Mouse (Mus musculus) spleen, adult 2 months (tissue): ENCODE results near the gene Dusp10. TPM values are rescaled to one million over a fixed set of nuclear protein-coding genes. Genes with fewer than 3 reads are reported as not detected.
A peak's percentile ranks its signal among the peaks of the same experiment; 100 is the strongest.

Experiments used
- DNase-seq, 2 experiments: peaks; one replicate each; pipeline versions ENCODE4 v3.0.0 to v3.0.0-alpha.2; 2012 to 2021; ENCODE audit warnings: low spot score in 2 of 2, low read depth in 1 of 2
- H3K27ac ChIP-seq: fragments of 200-500 bp; 2 replicates; pipeline ENCODE4 v1.5.1; 2012; ENCODE audit warnings: low read length, inconsistent platforms; ENCODE audit not compliant: insufficient read depth
- H3K27me3 ChIP-seq: fragments of 200-500 bp; 2 replicates; pipeline ENCODE4 v1.6.1; 2012; ENCODE audit warnings: mild to moderate bottlenecking, moderate library complexity, low read length, inconsistent platforms; ENCODE audit not compliant: control insufficient read depth, insufficient read depth
- H3K36me3 ChIP-seq: fragments of 200-500 bp; 2 replicates; pipeline ENCODE4 v1.6.1; 2012; ENCODE audit warnings: mild to moderate bottlenecking, low read length, inconsistent platforms; ENCODE audit not compliant: control insufficient read depth, insufficient read depth
- H3K4me1 ChIP-seq: fragments of 200-500 bp; 2 replicates; pipeline ENCODE4 v1.6.1; 2011; ENCODE audit warnings: inconsistent platforms; ENCODE audit not compliant: control insufficient read depth, insufficient read depth, insufficient read length
- H3K4me3 ChIP-seq: fragments of 200-500 bp; 2 replicates; pipeline ENCODE4 v1.5.1; 2011; ENCODE audit warnings: mild to moderate bottlenecking, inconsistent platforms; ENCODE audit not compliant: insufficient read depth, insufficient read length; ENCODE audit errors: extremely low read depth
- CTCF ChIP-seq: fragments of 200-500 bp; IDR thresholded peaks from 2 replicates; pipeline ENCODE4 v1.5.1; 2011; ENCODE audit warnings: mild to moderate bottlenecking, inconsistent platforms; ENCODE audit not compliant: insufficient read depth, insufficient read length, insufficient replicate concordance; ENCODE audit errors: extremely low read depth
- POLR2A ChIP-seq: fragments of 200-500 bp; IDR thresholded peaks from 2 replicates; pipeline ENCODE4 v1.6.1; 2011; ENCODE audit warnings: low read depth, low read length, inconsistent platforms
- WGBS: fragments of 180-500 bp; shearing (Covaris S2); methylation state at CpG from one replicate; pipeline ENCODE4 v1.1.7; 2018; 5-methylcytosine and 5-hydroxymethylcytosine counted together
- polyA plus RNA-seq: library from polyadenylated mRNA; depleted of rRNA; stranded (reverse); fragments of >200 nt; gene quantifications from 2 replicates; pipeline ENCODE4 v1.2.3, GENCODE M21; 2012

Dusp10 gene
- polyA plus RNA-seq, 1 experiment = 23.4 TPM

DNA sequence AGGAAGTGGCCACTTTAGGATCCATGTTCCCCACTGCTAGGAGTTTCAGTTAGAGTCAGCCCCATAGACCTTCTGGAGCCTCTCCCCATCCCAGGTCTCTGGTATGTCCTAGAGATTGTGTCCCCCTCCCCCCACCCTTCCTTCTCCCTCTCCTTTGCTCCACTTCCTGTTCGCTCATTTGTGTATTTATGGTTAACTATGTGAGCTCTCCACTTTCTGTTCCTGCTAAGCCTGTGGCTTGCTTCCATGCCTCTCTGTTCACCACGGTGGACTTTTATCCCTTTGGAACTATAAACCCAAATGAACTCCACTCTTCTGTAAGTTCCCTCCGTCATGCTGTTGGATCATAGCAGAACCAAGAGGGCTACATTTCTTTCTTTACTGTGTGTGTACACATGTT, 13.9 kb downstream of the Dusp10 start:
- 86% methylated on average over 3 of the region's 3 CpGs for WGBS
- DNase-seq = no peak
- peaks cover 9% of the 10 kb centered on the region; the same call in 1 of the 2 replicates for H3K4me1 ChIP-seq
- no peaks in the 10 kb centered on the region for H3K36me3 ChIP-seq
- H3K4me3 ChIP-seq = no peak overlapping the region
- no peak for TF ChIP-seq CTCF
- no peak overlapping the region for H3K27ac ChIP-seq
- no peaks in the 10 kb centered on the region for H3K27me3 ChIP-seq

DNA sequence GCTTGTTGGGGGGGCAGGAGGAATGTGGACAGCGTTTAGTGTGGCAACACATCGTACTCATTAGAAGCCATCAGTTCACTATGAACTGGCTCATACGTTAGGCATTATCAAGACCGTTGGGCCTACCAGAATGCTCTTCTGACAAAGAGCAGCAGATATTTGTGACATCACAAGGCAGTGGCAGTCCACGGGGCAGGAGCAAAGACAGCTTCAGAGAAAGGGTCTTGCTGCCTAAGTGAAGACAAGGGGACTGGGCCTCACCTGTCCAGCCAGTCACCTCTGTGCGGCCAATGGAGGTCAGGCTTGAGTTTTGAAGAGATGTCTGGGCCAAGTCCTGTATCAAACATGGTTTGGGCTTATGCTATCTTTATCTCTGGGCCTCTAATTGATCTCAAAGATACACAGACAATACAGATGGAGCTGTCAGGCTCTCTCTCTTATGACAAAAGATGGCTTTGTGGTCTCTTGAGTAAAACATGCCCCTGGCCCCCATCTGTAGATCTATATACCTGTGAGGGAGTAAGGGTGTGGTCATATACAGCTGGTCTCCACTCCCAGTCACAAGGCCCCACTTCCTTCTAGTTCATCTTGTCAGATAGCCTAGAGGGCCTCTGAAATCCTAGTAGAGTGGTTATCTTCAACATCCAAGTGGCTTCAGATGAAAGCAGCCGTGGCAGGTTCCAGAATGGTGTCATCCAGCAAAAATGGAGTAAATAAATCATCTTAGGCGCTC, 17.1 kb downstream of the Dusp10 start:
- Histone ChIP-seq H3K4me3 (no peak overlapping the region), H3K27ac (no peak overlapping the region), H3K36me3 (no peaks in the 10 kb centered on the region), H3K4me1 (peaks cover 8% of the 10 kb centered on the region; the same call in 1 of the 2 replicates), H3K27me3 (no peaks in the 10 kb centered on the region)
- TF ChIP-seq POLR2A (no peak), CTCF (no peak)
- WGBS = 93% methylated on average over 8 of the region's 8 CpGs
- DNase-seq = no peak

DNA sequence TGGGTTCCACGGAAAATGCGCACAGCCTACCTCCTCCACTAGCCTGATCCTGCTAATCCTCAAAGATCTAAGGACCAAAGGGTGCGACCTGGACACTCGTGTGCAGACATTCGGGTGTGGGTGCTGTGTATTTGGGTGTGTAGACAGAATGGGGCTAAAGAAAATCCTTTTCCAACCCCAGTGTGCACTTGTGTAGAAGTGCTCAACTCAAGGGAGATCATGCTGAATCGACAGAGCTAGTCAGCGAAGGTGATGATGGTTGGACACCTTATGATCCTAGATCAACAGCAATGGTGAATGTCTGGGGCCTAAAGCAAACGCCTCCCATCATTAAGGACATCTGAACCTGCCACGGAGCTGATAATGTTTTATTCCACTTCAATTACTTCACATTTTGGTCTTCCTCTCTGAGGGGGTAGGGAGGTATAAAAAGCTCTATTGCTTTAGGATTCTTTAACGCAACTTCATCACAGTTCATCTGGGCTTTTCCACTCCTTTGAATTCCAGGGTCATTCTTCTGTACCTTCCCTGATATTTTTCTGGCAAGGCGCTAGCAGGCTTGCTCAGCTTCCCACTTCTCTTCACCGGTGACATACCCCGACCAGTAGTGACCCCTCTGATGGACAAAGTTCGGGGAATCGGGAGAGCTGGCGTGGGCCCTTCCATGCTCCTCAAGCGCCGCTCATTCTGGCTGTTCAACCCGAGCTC, 19.7 kb downstream of the Dusp10 start:
- Histone ChIP-seq H3K27ac (peak overlapping the region; percentile 99), H3K4me1 (peaks cover 9% of the 10 kb centered on the region; the same call in 1 of the 2 replicates), H3K4me3 (peak overlapping the region; percentile 86), H3K27me3 (no peaks in the 10 kb centered on the region), H3K36me3 (no peaks in the 10 kb centered on the region)
- WGBS = 46% methylated on average over 19 of the region's 19 CpGs
- no peak for TF ChIP-seq CTCF
- TF ChIP-seq POLR2A = no peak
- no peak for DNase-seq

DNA sequence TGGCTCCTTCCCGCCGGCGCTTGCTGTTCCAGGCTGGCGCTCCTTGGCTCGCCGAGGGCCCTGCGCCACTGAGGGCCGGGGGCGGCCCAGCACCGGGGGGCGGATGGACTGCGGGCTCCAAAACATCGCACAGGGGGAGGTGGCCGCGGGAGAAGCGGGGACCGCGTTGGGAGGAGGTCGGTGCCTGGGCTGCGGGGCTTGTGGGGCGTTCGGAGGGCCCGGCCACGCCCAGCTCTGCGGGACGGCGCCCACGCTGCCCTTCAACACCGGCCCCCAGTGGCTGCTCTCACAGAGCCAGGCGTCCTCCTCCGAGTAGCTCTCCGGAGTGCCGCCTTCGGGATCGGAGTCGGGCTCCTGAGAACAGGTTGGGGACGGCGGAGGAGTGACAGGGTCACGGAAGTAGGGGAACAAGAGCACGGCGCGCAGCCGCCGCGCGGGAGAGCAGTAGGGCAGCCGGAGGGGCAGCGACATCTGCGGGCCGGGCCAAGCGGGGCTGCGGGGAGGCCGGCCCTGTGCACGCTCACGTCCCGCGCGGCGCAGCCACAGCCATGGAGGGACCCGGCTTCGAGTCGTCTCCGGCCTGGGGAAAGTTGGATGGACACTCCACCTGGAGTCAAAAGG, 20.4 kb downstream of the Dusp10 start:
- 1% methylated on average over 62 of the region's 63 CpGs for WGBS
- H3K36me3 ChIP-seq = no peaks in the 10 kb centered on the region
- TF ChIP-seq POLR2A (no peak), CTCF (peak; percentile 36; the same call in 1 of the 2 replicates)
- peak overlapping the region; percentile 86 for H3K4me3 ChIP-seq
- peak overlapping the region; percentile 99 for H3K27ac ChIP-seq
- DNase-seq = peak; percentile 65 to 70
- H3K27me3 ChIP-seq = no peaks in the 10 kb centered on the region
- peaks cover 9% of the 10 kb centered on the region; the same call in 1 of the 2 replicates for H3K4me1 ChIP-seq

DNA sequence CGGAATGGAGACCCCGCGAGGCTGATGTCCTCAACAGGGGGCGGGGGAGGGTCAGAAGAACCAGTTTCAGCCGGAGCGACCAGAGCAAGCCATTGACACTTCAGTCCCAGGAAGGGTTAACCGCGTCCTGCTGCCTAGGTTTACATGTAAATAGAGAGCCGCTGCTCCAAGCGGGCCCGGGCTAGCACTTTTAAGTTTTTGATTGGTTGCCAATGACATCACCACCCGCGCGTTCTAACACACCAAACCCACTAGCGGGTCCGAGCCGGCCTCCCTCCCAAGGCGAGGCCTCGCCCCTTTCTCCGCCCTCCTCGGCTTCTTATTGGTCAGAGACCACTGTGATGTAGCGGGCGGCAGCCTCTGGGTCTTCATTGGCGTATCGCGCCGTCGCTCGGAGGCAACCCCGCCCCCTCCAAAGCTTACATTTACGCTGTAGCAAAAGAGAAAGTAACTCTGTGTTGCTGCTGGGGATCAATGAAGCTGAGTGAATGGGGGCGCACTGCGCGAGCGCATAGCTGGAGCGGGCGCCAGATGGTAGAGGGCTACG, 21.0 kb downstream of the Dusp10 start, which contains the start of gene 1700056E22Rik:
TSS of gene 1700056E22Rik (minus strand) at position 291 of the 547 bp plus-strand sequence.
- peak; percentile 68 for TF ChIP-seq POLR2A
- TF ChIP-seq CTCF = no peak
- WGBS = 1% methylated on average over 38 of the region's 38 CpGs
- H3K4me1 ChIP-seq = peaks cover 10% of the 10 kb centered on the region; the same call in 1 of the 2 replicates
- DNase-seq = peak; percentile 98 to 99
- peak within 1 kb of the TSS; percentile 99 for H3K27ac ChIP-seq
- no peaks in the 10 kb centered on the region; the same call in 1 of the 2 replicates for H3K36me3 ChIP-seq
- no peaks in the 10 kb centered on the region for H3K27me3 ChIP-seq
- H3K4me3 ChIP-seq = peak within 1 kb of the TSS; percentile 86

DNA sequence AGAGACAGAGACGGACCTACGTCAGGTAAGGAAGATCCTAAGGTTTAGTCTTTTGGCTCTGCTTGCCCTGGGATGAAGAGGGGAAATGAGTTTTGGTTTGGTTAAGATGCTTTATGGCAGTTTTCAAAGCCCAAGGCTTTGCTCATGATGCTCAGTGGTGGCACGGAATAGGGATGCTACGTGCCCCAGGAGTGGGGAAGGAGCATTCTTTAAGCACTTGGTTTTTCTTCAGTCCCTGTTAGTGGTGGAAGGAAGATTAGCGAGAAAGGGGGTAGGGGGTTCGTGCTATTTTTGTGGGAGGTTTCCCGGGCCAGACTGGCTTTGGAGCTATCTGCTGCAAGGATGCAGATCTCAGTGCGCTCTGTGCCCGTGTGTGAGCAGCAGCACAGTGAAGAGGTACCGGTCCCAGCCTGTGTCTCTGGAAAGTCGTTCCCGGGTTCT, 21.7 kb downstream of the Dusp10 start:
- H3K4me3 ChIP-seq = peak overlapping the region; percentile 83
- peaks cover 12% of the 10 kb centered on the region; the same call in 1 of the 2 replicates for H3K4me1 ChIP-seq
- H3K27ac ChIP-seq = peak overlapping the region; percentile 58
- H3K27me3 ChIP-seq = no peaks in the 10 kb centered on the region
- TF ChIP-seq CTCF = no peak
- no peak for TF ChIP-seq POLR2A
- 1% methylated on average over 12 of the region's 12 CpGs for WGBS
- no peak for DNase-seq
- no peaks in the 10 kb centered on the region; the same call in 1 of the 2 replicates for H3K36me3 ChIP-seq
